Mouse (Mus musculus): ENCODE results near the gene Cbwd1.

GRCm38 (mm10) chr19:24897896-24898736, 63.3 kb downstream of the Cbwd1 start:
- TF ChIP-seq EP300 (IDR thresholded peaks at IDR 0.05) (no peak), CTCF (IDR thresholded peaks at IDR 0.05) (no peak)
